Mouse (Mus musculus): ENCODE results near the gene En2. TPM values are rescaled to one million over a fixed set of nuclear protein-coding genes. Genes with fewer than 3 reads are reported as not detected.

The En2 gene
- polyA plus RNA-seq, 1 experiment from 2014 or later = 0.04 TPM

Other genes starting within 250 kb of the En2 start
- gene Insig1, start 94.3 kb upstream of the En2 start, polyA plus RNA-seq (2015; fragmentation: Nextera tagmentation; extraction: Ambion mirVana) = 83.6 and 84.4 TPM in 2 replicates
- gene Cnpy1, start 80.1 kb downstream of the En2 start, polyA plus RNA-seq (2015; fragmentation: Nextera tagmentation; extraction: Ambion mirVana) = 1.7 TPM in 2 replicates
- 20.5 and 21.1 TPM in 2 replicates for gene Rbm33, start 151.4 kb downstream of the En2 start, polyA plus RNA-seq (2015; fragmentation: Nextera tagmentation; extraction: Ambion mirVana)